Mouse (Mus musculus) CH12.LX (cell line): ENCODE data around the gene Pcgf5. TPM values are rescaled to one million over a fixed set of nuclear protein-coding genes. Genes with fewer than 3 reads are reported as not detected.

Source experiments
- DNase-seq: peaks from one replicate; pipeline ENCODE4 v3.0.0-alpha.2; 2013; ENCODE audit errors: extremely low read depth
- H3K27ac ChIP-seq: 2 replicates; pipeline ENCODE4 v1.5.1; 2012; ENCODE audit warnings: low read depth, mild to moderate bottlenecking, control low read depth, moderate library complexity; ENCODE audit not compliant: insufficient read depth
- H3K27me3 ChIP-seq: replicated peaks from 2 replicates; pipeline ENCODE3; 2012; ENCODE audit warnings: inconsistent platforms
- H3K36me3 ChIP-seq, 2 experiments: replicated peaks in 1 of 2; 2 replicates each; pipeline versions ENCODE3 to v1.6.1; 2012; ENCODE audit warnings: inconsistent platforms in 1 of 2, low read length in 1 of 2, mild to moderate bottlenecking in 1 of 2, mixed read lengths in 1 of 2, moderate library complexity in 1 of 2; ENCODE audit not compliant: control insufficient read depth in 1 of 2, insufficient read depth in 1 of 2
- H3K4me1 ChIP-seq, 2 experiments: 2 replicates each; pipeline ENCODE4 v1.6.1; 2012; ENCODE audit warnings: inconsistent platforms in 1 of 2, moderate library complexity in 1 of 2; ENCODE audit not compliant: insufficient read depth in 2 of 2, control insufficient read depth in 1 of 2
- H3K4me2 ChIP-seq: 2 replicates; pipeline ENCODE4 v1.6.1; 2012; ENCODE audit warnings: low read depth, mild to moderate bottlenecking, control low read depth; ENCODE audit not compliant: poor library complexity, insufficient read depth, severe bottlenecking
- H3K4me3 ChIP-seq, 3 experiments: fragments of 150-350 bp in 1 of 3; sonication (generic) in 1 of 3; replicated peaks in 1 of 3; 2 replicates each; pipeline versions ENCODE3 to v1.5.1; 2011 to 2012; ENCODE audit warnings: low read depth in 2 of 3, low read length in 2 of 3, mild to moderate bottlenecking in 2 of 3, moderate library complexity in 2 of 3, control low read depth in 1 of 3, improper control_type of control experiment in 1 of 3, inconsistent platforms in 1 of 3, mixed read lengths in 1 of 3; ENCODE audit not compliant: poor library complexity in 1 of 3
- H3K79me2 ChIP-seq: replicated peaks from 2 replicates; pipeline ENCODE4 v1.6.1; 2012; ENCODE audit warnings: mild to moderate bottlenecking, moderate library complexity; ENCODE audit not compliant: control insufficient read depth, poor library complexity, insufficient read depth, severe bottlenecking; ENCODE audit errors: extremely low read depth
- H3K9ac ChIP-seq: 2 replicates; pipeline ENCODE4 v1.6.1; 2012; ENCODE audit warnings: low read depth, mild to moderate bottlenecking, control low read depth, moderate library complexity; ENCODE audit not compliant: insufficient read depth
- H3K9me3 ChIP-seq: replicated peaks from 2 replicates; pipeline ENCODE3; 2012; ENCODE audit warnings: low read length, inconsistent platforms, mixed read lengths
- CHD1 ChIP-seq: IDR thresholded peaks from 2 replicates; pipeline ENCODE4 v1.6.1; 2012; ENCODE audit warnings: low read depth, low read length, improper control_type of control experiment, inconsistent platforms
- CTCF ChIP-seq, 2 experiments: IDR thresholded peaks in 1 of 2; conservative IDR thresholded peaks in 1 of 2; 2 replicates each; pipeline ENCODE4 v1.5.1; 2011 to 2012; ENCODE audit warnings: low read depth in 2 of 2, low read length in 2 of 2, improper control_type of control experiment in 1 of 2, inconsistent platforms in 1 of 2, mild to moderate bottlenecking in 1 of 2, moderate library complexity in 1 of 2
- ELF1 ChIP-seq: IDR thresholded peaks from 2 replicates; pipeline ENCODE4 v1.6.1; 2014; ENCODE audit warnings: low read depth, mild to moderate bottlenecking, inconsistent platforms, low read length, improper control_type of control experiment
- EP300 ChIP-seq: IDR thresholded peaks from 2 replicates; pipeline ENCODE4 v1.6.1; 2011; ENCODE audit warnings: low read length, improper control_type of control experiment
- ETS1 ChIP-seq: conservative IDR thresholded peaks from 2 replicates; pipeline ENCODE4 v1.6.1; 2012; ENCODE audit warnings: low read depth, mild to moderate bottlenecking, inconsistent platforms, low read length, improper control_type of control experiment, moderate library complexity
- GABPA ChIP-seq: IDR thresholded peaks from 2 replicates; pipeline ENCODE4 v1.6.1; 2012; ENCODE audit warnings: low read depth, low read length, improper control_type of control experiment, inconsistent platforms; ENCODE audit not compliant: insufficient replicate concordance
- IRF4 ChIP-seq: IDR thresholded peaks from 2 replicates; pipeline ENCODE4 v1.6.1; 2014; ENCODE audit warnings: low read depth, mild to moderate bottlenecking, inconsistent platforms, low read length, improper control_type of control experiment
- JUN ChIP-seq: IDR thresholded peaks from 2 replicates; pipeline ENCODE4 v1.6.1; 2011; ENCODE audit warnings: low read depth, mild to moderate bottlenecking, low read length, improper control_type of control experiment, moderate library complexity; ENCODE audit not compliant: insufficient read depth
- MAX ChIP-seq: IDR thresholded peaks from 2 replicates; pipeline ENCODE4 v1.6.1; 2011; ENCODE audit warnings: low read length, improper control_type of control experiment
- MXI1 ChIP-seq: IDR thresholded peaks from 2 replicates; pipeline ENCODE4 v1.6.1; 2011; ENCODE audit warnings: mild to moderate bottlenecking, low read depth, low read length, improper control_type of control experiment
- NELFE ChIP-seq: IDR thresholded peaks from 2 replicates; pipeline ENCODE4 v1.6.1; 2011; ENCODE audit warnings: low read depth, low read length, improper control_type of control experiment
- NRF1 ChIP-seq: IDR thresholded peaks from 2 replicates; pipeline ENCODE4 v1.6.1; 2014; ENCODE audit warnings: low read depth, mild to moderate bottlenecking, inconsistent platforms, low read length, improper control_type of control experiment, moderate library complexity
- PAX5 ChIP-seq: IDR thresholded peaks from 2 replicates; pipeline ENCODE4 v1.6.1; 2012; ENCODE audit warnings: low read length, inconsistent platforms, mixed read lengths
- RAD21 ChIP-seq: IDR thresholded peaks from 2 replicates; pipeline ENCODE4 v1.6.1; 2011; ENCODE audit warnings: low read depth, mild to moderate bottlenecking, low read length, improper control_type of control experiment, moderate library complexity
- SIN3A ChIP-seq: IDR thresholded peaks from 2 replicates; pipeline ENCODE4 v1.6.1; 2012; ENCODE audit warnings: low read length, improper control_type of control experiment, inconsistent platforms
- TBP ChIP-seq: conservative IDR thresholded peaks from 2 replicates; pipeline ENCODE4 v1.6.1; 2011; ENCODE audit warnings: low read depth, low read length, improper control_type of control experiment
- TCF12 ChIP-seq: IDR thresholded peaks from 2 replicates; pipeline ENCODE4 v1.6.1; 2014; ENCODE audit warnings: low read depth, mild to moderate bottlenecking, inconsistent platforms, low read length, improper control_type of control experiment
- UBTF ChIP-seq: IDR thresholded peaks from 2 replicates; pipeline ENCODE4 v1.6.1; 2012; ENCODE audit warnings: low read depth, mild to moderate bottlenecking, inconsistent platforms, low read length, improper control_type of control experiment, moderate library complexity
- ZKSCAN1 ChIP-seq: IDR thresholded peaks from 2 replicates; pipeline ENCODE4 v1.6.1; 2012; ENCODE audit warnings: low read depth, inconsistent platforms, low read length, improper control_type of control experiment, borderline replicate concordance
- ZMIZ1 ChIP-seq: IDR thresholded peaks from 2 replicates; pipeline ENCODE4 v1.6.1; 2012; ENCODE audit warnings: low read depth, mild to moderate bottlenecking, inconsistent platforms, low read length, improper control_type of control experiment
- dilution Hi-C: fragments of 300-500 bp; cut with MboI; formaldehyde crosslinking; loops from 2 replicates; pipeline ENCODE4 v1.14.3; 2020; ENCODE audit warnings: low sequenced_read_pairs; ENCODE audit not compliant: extremely low pct_unique_long_range_greater_than_20kb, extremely low pct_ligation_motif_present
- in situ Hi-C: fragments of 300-500 bp; cut with MboI; formaldehyde crosslinking; loops from 3 replicates; pipeline ENCODE4 v1.14.3; 2019; ENCODE audit warnings: low sequenced_read_pairs, low pct_ligation_motif_present, low pct_unique_long_range_greater_than_20kb, mixed read lengths
- polyA plus RNA-seq: library from polyadenylated mRNA; unstranded; fragments of >175 nt; gene quantifications from 2 replicates; pipeline ENCODE4 v1.2.1, GENCODE M21; 2012; ENCODE audit warnings: low read depth; ENCODE audit not compliant: insufficient read length
- total RNA-seq, 2 experiments: library from RNA; depleted of rRNA; stranded (reverse); fragments of 300-350 nt in 1 of 2; fragments of >200 nt in 1 of 2; gene quantifications; 2 replicates each; pipeline ENCODE4 v1.2.3; 2012 to 2014

The Pcgf5 gene
- total and polyA plus RNA-seq, 3 experiments: 17.4 to 28.9 (median 20.6) TPM

DNA sequence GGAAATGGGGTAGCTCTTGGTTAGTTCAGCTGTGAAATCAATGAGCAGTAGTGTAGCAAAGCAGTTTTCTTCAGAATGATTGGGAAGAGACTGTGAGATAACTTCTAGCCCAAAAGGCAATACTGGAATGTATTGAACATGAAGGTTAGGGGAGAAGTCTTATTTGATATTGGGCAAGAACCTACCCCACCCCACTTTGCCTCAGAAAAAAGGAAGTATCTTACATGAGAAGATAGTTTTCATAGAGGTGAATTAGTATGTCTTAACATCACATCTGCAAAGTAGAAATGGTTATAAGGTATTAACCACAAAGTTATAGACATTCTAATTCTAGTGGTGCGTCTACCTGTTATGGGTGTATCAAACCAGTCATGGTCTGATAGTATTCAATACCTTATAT lies 81.2 kb downstream of the Pcgf5 start:
- no peak for DNase-seq
- no peaks in the 10 kb centered on the region for H3K9me3 ChIP-seq
- no peak for TF ChIP-seq TCF12
- no peak for TF ChIP-seq PAX5
- TF ChIP-seq SIN3A: no peak
- no peak for TF ChIP-seq JUN
- no peak for TF ChIP-seq MAX
- no peak for TF ChIP-seq CTCF (conservative IDR thresholded peaks at IDR 0.05 in 1 of 2, IDR thresholded peaks at IDR 0.05 in 1 of 2; ENCODE audit: low read depth in 2 of 2, low read length in 2 of 2)
- no peak for TF ChIP-seq NELFE
- no peak for TF ChIP-seq ZKSCAN1
- TF ChIP-seq MXI1: no peak
- TF ChIP-seq ELF1: no peak
- TF ChIP-seq TBP: no peak
- no peak for TF ChIP-seq ETS1
- no peak for TF ChIP-seq CHD1
- no peak for TF ChIP-seq EP300
- TF ChIP-seq UBTF: no peak
- no peak for TF ChIP-seq IRF4
- TF ChIP-seq GABPA: no peak
- no peak for TF ChIP-seq NRF1
- TF ChIP-seq RAD21: no peak
- no peak for TF ChIP-seq ZMIZ1
- TF ChIP-seq, all 38 proteins: peak for 0
- peaks cover 0 to 5% of the 10 kb centered on the region in 2 experiments for H3K36me3 ChIP-seq
- peaks cover 0 to 5% of the 10 kb centered on the region in 2 experiments; a peak in 2 of 4 replicates for H3K4me1 ChIP-seq
- peaks cover 6% of the 10 kb centered on the region; the same call in 1 of the 2 replicates for H3K79me2 ChIP-seq
- no peak overlapping the region for H3K4me3 ChIP-seq
- no peak overlapping the region for H3K27ac ChIP-seq
- no peaks in the 10 kb centered on the region for H3K27me3 ChIP-seq
- no peak overlapping the region for H3K9ac ChIP-seq
- H3K4me2 ChIP-seq: no peak overlapping the region
- dilution Hi-C loops (no loop called here), in situ Hi-C loops (no loop called here)

DNA sequence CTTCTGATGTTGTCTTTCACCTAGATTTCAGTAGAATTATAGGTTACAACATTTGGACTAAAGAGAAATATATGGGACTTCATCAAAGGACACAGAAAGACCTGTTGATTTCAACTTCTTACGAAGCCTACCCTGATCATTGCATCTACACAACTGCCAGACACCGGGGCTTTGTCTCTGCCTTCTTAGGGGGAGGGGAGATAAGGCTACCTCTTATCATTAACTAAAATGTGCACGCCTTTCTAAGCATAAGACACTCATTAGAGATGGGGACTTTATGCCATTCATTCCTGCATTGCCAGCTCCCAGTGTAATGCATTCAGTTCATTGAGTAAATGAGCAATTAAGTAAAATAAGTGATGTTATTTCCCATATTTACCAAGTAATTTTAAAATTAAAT lies 85.1 kb downstream of the Pcgf5 start:
- no peak for TF ChIP-seq PAX5
- no peak for DNase-seq
- dilution Hi-C loops: no loop called here
- Histone ChIP-seq H3K27me3 (no peaks in the 10 kb centered on the region), H3K4me1 (no peaks in the 10 kb centered on the region), H3K9ac (no peak overlapping the region), H3K79me2 (peaks cover 2% of the 10 kb centered on the region; the same call in 1 of the 2 replicates), H3K4me3 (no peak overlapping the region), H3K9me3 (no peaks in the 10 kb centered on the region), H3K36me3 (peaks cover 22% of the 10 kb centered on the region in 2 experiments), H3K4me2 (no peak overlapping the region), H3K27ac (no peak overlapping the region)
- in situ Hi-C loops: no loop called here
